Mouse (Mus musculus) spleen, adult 2 months (tissue): ENCODE measurements around the gene Shank2.

Source experiments
- CTCF ChIP-seq: fragments of 200-500 bp; IDR thresholded peaks from 2 replicates; pipeline ENCODE4 v1.5.1; 2011; ENCODE audit warnings: mild to moderate bottlenecking, inconsistent platforms; ENCODE audit not compliant: insufficient read depth, insufficient read length, insufficient replicate concordance; ENCODE audit errors: extremely low read depth
- POLR2A ChIP-seq: fragments of 200-500 bp; IDR thresholded peaks from 2 replicates; pipeline ENCODE4 v1.6.1; 2011; ENCODE audit warnings: low read depth, low read length, inconsistent platforms

DNA sequence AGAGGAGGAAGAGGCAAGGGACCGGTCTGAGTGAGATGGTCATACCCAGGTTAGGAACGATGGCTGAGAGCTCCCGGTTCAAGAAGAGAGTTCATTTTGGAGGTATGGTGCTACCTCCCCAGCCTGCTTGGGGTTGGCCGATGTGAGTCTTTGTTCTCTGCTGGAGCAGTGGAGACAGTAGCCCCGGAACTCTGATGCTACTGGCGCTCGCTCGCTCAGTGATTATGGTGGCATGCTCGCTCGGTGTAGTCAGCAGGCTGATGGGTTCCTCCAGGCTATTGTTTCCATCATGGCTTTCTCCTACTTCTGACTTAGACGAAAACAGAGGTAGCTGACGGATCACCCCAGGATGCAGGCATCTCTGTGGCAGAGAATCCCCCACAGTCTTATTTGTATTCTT lies 237.3 kb downstream of the Shank2 start:
- TF ChIP-seq POLR2A (no peak), CTCF (no peak)
